In genomic region chrX:52797031-52797625, GRCm38 (mm10) we compare ENCODE assay signal across 20 mouse cellular contexts. TPM values are rescaled to one million over a fixed set of nuclear protein-coding genes. Genes with fewer than 3 reads are reported as not detected.
DNase-seq lines count a peak whose midpoint lies in the region; ATAC-seq and TF ChIP-seq lines count a peak whose summit lies in the region.
"Had no signal": no experiment of that assay in that cellular context is flagged by ENCODE, and none has a peak within 500 bp of the region (broad histone marks: within the 10 kb centered on the region; RNA-seq: fewer than 3 reads in every experiment).

No protein-coding gene starts in this region.

- no peak overlapping the region for H3K27ac ChIP-seq in kidney, postnatal 0 days
- no peak overlapping the region for H3K27ac ChIP-seq in kidney, embryonic 14.5 days (ENCODE audit: low read depth, low read length)
- H3K27ac ChIP-seq in midbrain, embryonic 11.5 days (ENCODE audit: low read depth, low read length), result no peak overlapping the region
- no peak overlapping the region for H3K27ac ChIP-seq in midbrain, embryonic 13.5 days
- no peak overlapping the region for H3K27ac ChIP-seq in intestine, embryonic 16.5 days (ENCODE audit: low read length)
- H3K27ac ChIP-seq: forebrain, embryonic 10.5 days; gastrocnemius, adult 2 months; hindbrain, embryonic 14.5 days; limb, embryonic 13.5 days; liver, embryonic 13.5 days; neural tube, embryonic 12.5 days had no signal

- no peak overlapping the region for H3K4me3 ChIP-seq in kidney, postnatal 0 days (replicated peaks; ENCODE audit: low read depth, low read length)
- no peak overlapping the region for H3K4me3 ChIP-seq in kidney, embryonic 14.5 days (ENCODE audit: low read length)
- H3K4me3 ChIP-seq in midbrain, embryonic 11.5 days (ENCODE audit: low read depth, low read length), result no peak overlapping the region
- no peak overlapping the region for H3K4me3 ChIP-seq in midbrain, embryonic 13.5 days (replicated peaks)
- H3K4me3 ChIP-seq in intestine, embryonic 16.5 days (ENCODE audit: low read length), result no peak overlapping the region
- H3K4me3 ChIP-seq: forebrain, embryonic 10.5 days; gastrocnemius, adult 2 months; heart, embryonic 12.5 days; limb, embryonic 13.5 days; liver, embryonic 13.5 days; neural tube, embryonic 12.5 days had no signal

- H3K4me1 ChIP-seq in kidney, postnatal 0 days (replicated peaks; ENCODE audit: insufficient read depth, low read length), result no peaks in the 10 kb centered on the region
- H3K4me1 ChIP-seq in kidney, embryonic 14.5 days (ENCODE audit: control insufficient read depth, insufficient read depth, low read length), result no peaks in the 10 kb centered on the region
- peaks cover 3% of the 10 kb centered on the region; the same call in 1 of the 2 replicates for H3K4me1 ChIP-seq in midbrain, embryonic 11.5 days (ENCODE audit: control insufficient read depth, insufficient read depth, low read length)
- peaks cover 14% of the 10 kb centered on the region; the same call in 1 of the 2 replicates for H3K4me1 ChIP-seq in midbrain, embryonic 13.5 days (replicated peaks)
- no peaks in the 10 kb centered on the region for H3K4me1 ChIP-seq in intestine, embryonic 16.5 days (ENCODE audit: control insufficient read depth, insufficient read depth, low read length)
- H3K4me1 ChIP-seq: heart, embryonic 12.5 days; liver, embryonic 13.5 days had no signal

- no peaks in the 10 kb centered on the region for H3K9me3 ChIP-seq in kidney, postnatal 0 days (replicated peaks; ENCODE audit: low read length)
- no peaks in the 10 kb centered on the region for H3K9me3 ChIP-seq in kidney, embryonic 14.5 days (ENCODE audit: control insufficient read depth, low read length)
- no peaks in the 10 kb centered on the region for H3K9me3 ChIP-seq in midbrain, embryonic 11.5 days (ENCODE audit: control insufficient read depth, low read length)
- no peaks in the 10 kb centered on the region for H3K9me3 ChIP-seq in midbrain, embryonic 13.5 days
- H3K9me3 ChIP-seq in intestine, embryonic 16.5 days (ENCODE audit: control insufficient read depth, low read length), result no peaks in the 10 kb centered on the region
- H3K9me3 ChIP-seq: forebrain, embryonic 10.5 days; heart, embryonic 12.5 days; limb, embryonic 13.5 days; liver, embryonic 13.5 days; neural tube, embryonic 12.5 days had no signal

- peak; percentile 48 to 77 for DNase-seq in adrenal gland, adult (ENCODE audit: inconsistent age in 2 of 2, low spot score in 1 of 2)
- DNase-seq in adrenal gland, adult 18-20 months (ENCODE audit: low spot score in 2 of 2), result no peak
- DNase-seq in kidney, postnatal 0 days (ENCODE audit: low spot score), result peak; percentile 46
- peak; percentile 83 for DNase-seq in midbrain, embryonic 11.5 days (ENCODE audit: low spot score, missing footprints)
- peak; percentile 79 for DNase-seq in testis, postnatal 14 days (ENCODE audit: low spot score)
- DNase-seq: cerebellum, adult 8-10 months; gastrocnemius, adult 2 months; heart, adult 11 months; liver, embryonic 13.5 days; lung, postnatal 4 days; spleen, adult 18-20 months; thymus, adult 2 months had no signal

- no peak overlapping the region for H3K9ac ChIP-seq in kidney, postnatal 0 days (ENCODE audit: low read depth, low read length)
- H3K9ac ChIP-seq in kidney, embryonic 14.5 days (ENCODE audit: low read depth, low read length), result no peak overlapping the region
- H3K9ac ChIP-seq in midbrain, embryonic 11.5 days (ENCODE audit: low read length), result no peak overlapping the region
- H3K9ac ChIP-seq in midbrain, embryonic 13.5 days (replicated peaks), result no peak overlapping the region
- no peak overlapping the region for H3K9ac ChIP-seq in intestine, embryonic 16.5 days (ENCODE audit: low read depth, low read length)
- H3K9ac ChIP-seq: heart, embryonic 12.5 days; hindbrain, embryonic 14.5 days; limb, embryonic 13.5 days; liver, embryonic 13.5 days; neural tube, embryonic 12.5 days had no signal

- H3K36me3 ChIP-seq in kidney, postnatal 0 days (ENCODE audit: insufficient read depth, low read length), result no peaks in the 10 kb centered on the region
- H3K36me3 ChIP-seq in kidney, embryonic 14.5 days (ENCODE audit: control insufficient read depth, insufficient read depth, low read length), result no peaks in the 10 kb centered on the region
- H3K36me3 ChIP-seq in midbrain, embryonic 11.5 days (ENCODE audit: control insufficient read depth, insufficient read depth, low read length), result no peaks in the 10 kb centered on the region
- no peaks in the 10 kb centered on the region for H3K36me3 ChIP-seq in midbrain, embryonic 13.5 days
- H3K36me3 ChIP-seq in intestine, embryonic 16.5 days (ENCODE audit: control insufficient read depth, insufficient read depth, low read length), result no peaks in the 10 kb centered on the region
- H3K36me3 ChIP-seq: heart, embryonic 12.5 days; limb, embryonic 13.5 days; liver, embryonic 13.5 days; neural tube, embryonic 12.5 days had no signal

- H3K27me3 ChIP-seq in kidney, postnatal 0 days (ENCODE audit: insufficient read depth, low read length), result no peaks in the 10 kb centered on the region
- no peaks in the 10 kb centered on the region for H3K27me3 ChIP-seq in kidney, embryonic 14.5 days (ENCODE audit: control insufficient read depth, insufficient read depth, low read length)
- H3K27me3 ChIP-seq in midbrain, embryonic 11.5 days (ENCODE audit: control insufficient read depth, insufficient read depth, low read length), result no peaks in the 10 kb centered on the region
- no peaks in the 10 kb centered on the region for H3K27me3 ChIP-seq in midbrain, embryonic 13.5 days
- H3K27me3 ChIP-seq in intestine, embryonic 16.5 days (replicated peaks; ENCODE audit: control insufficient read depth, insufficient read depth, low read length), result no peaks in the 10 kb centered on the region
- H3K27me3 ChIP-seq: heart, embryonic 12.5 days; liver, embryonic 13.5 days; neural tube, embryonic 12.5 days had no signal

- H3K4me2 ChIP-seq in kidney, postnatal 0 days (ENCODE audit: low read length), result no peak overlapping the region
- no peak overlapping the region for H3K4me2 ChIP-seq in kidney, embryonic 14.5 days (replicated peaks; ENCODE audit: low read depth, low read length)
- H3K4me2 ChIP-seq in midbrain, embryonic 11.5 days, result no peak overlapping the region
- H3K4me2 ChIP-seq in midbrain, embryonic 13.5 days (replicated peaks), result no peak overlapping the region
- H3K4me2 ChIP-seq in intestine, embryonic 16.5 days (ENCODE audit: low read depth, low read length), result no peak overlapping the region
- H3K4me2 ChIP-seq: heart, embryonic 12.5 days; hindbrain, embryonic 14.5 days; limb, embryonic 13.5 days; liver, embryonic 13.5 days; neural tube, embryonic 12.5 days had no signal

- WGBS in kidney, postnatal 0 days, result 59% methylated on average over 9 of the region's 9 CpGs
- 58% methylated on average over 9 of the region's 9 CpGs for WGBS in kidney, embryonic 14.5 days
- 55% methylated on average over 9 of the region's 9 CpGs for WGBS in midbrain, embryonic 11.5 days
- WGBS in midbrain, embryonic 13.5 days, result 54% methylated on average over 9 of the region's 9 CpGs
- 45% methylated on average over 9 of the region's 9 CpGs for WGBS in intestine, embryonic 16.5 days

- TF ChIP-seq CTCF in kidney, postnatal 0 days (IDR thresholded peaks at IDR 0.05; ENCODE audit: low read depth), result no peak

- ATAC-seq in kidney, postnatal 0 days (replicated peaks; ENCODE audit: low FRiP score, low read depth), result no peak
- no peak for ATAC-seq in kidney, embryonic 14.5 days (ENCODE audit: low FRiP score, low TSS enrichment)
- no peak for ATAC-seq in midbrain, embryonic 11.5 days (ENCODE audit: low FRiP score)
- ATAC-seq in midbrain, embryonic 13.5 days, result no peak
- ATAC-seq in intestine, embryonic 16.5 days, result no peak

RNA-seq across cellular contexts. Expression of gene Ccdc160, which starts 6.1 kb away (rescaled TPM):
- 10 to 100 TPM; 21.2 to 28.9 TPM for total RNA-seq in adrenal gland, adult 18-20 months (2021)
- 11.4 and 12.4 TPM in 2 replicates for polyA plus RNA-seq in kidney, postnatal 0 days (2015; fragmentation: Nextera tagmentation; extraction: Ambion mirVana)
- polyA plus RNA-seq in kidney, embryonic 14.5 days (2014; fragmentation: Nextera tagmentation; extraction: Ambion mirVana), result 4.6 and 4.7 TPM in 2 replicates
- 8.6 and 9.5 TPM in 2 replicates for polyA plus RNA-seq in midbrain, embryonic 11.5 days (2014; fragmentation: Nextera tagmentation; extraction: Ambion mirVana)
- polyA plus RNA-seq in midbrain, embryonic 13.5 days (2015; fragmentation: Nextera tagmentation; extraction: Ambion mirVana), result 4.9 TPM in 2 replicates
- 5.7 TPM in 2 replicates for polyA plus RNA-seq in intestine, embryonic 16.5 days (2015; fragmentation: Nextera tagmentation; extraction: Ambion mirVana)
- polyA plus RNA-seq: thymus, adult 2 months had no signal

Comparison
In these comparisons a context has a peak if more than half of its experiments do, and no peak if none do; other contexts are left out.
1. DNase-seq: peak in adrenal gland, adult (2 of 2), kidney, postnatal 0 days (single experiment), midbrain, embryonic 11.5 days (single experiment) and testis, postnatal 14 days (single experiment); none in adrenal gland, adult 18-20 months (0 of 2).